Mouse (Mus musculus) kidney, adult 18-20 months (tissue): ENCODE data around the gene Elane.

ENCODE experiments used
- DNase-seq: peaks from one replicate; pipeline ENCODE4 v3.0.0; 2021

Gene Elane

GRCm38 (mm10) chr10:79931797-79932196 lies 45.8 kb downstream of the Elane start:
- DNase-seq: no peak

- DNase-seq: peak; percentile 50
These were observed 46.7 kb downstream of the Elane start for GRCm38 (mm10) chr10:79932736-79933135.

GRCm38 (mm10) chr10:79933145-79933679 lies 47.2 kb downstream of the Elane start:
- no peak for DNase-seq

- DNase-seq: no peak
These were observed 47.8 kb downstream of the Elane start for GRCm38 (mm10) chr10:79933861-79934260.

- peak; percentile 87 for DNase-seq
These were observed 48.2 kb downstream of the Elane start for GRCm38 (mm10) chr10:79934272-79934721.

- no peak for DNase-seq
These were observed 48.9 kb downstream of the Elane start for GRCm38 (mm10) chr10:79934794-79935569.

GRCm38 (mm10) chr10:79936284-79936910 lies 50.4 kb downstream of the Elane start:
- DNase-seq: peak; percentile 77

- DNase-seq: peak; percentile 84
These were observed 50.9 kb downstream of the Elane start for GRCm38 (mm10) chr10:79936911-79937441.
